Mouse (Mus musculus): Measurements from ENCODE around the gene Pfdn6. TPM values are rescaled to one million over a fixed set of nuclear protein-coding genes. Genes with fewer than 3 reads are reported as not detected.
A peak's percentile ranks its signal among the peaks of the same experiment; 100 is the strongest.
"Not testable (repeated sequence)": the region's sequence is repeated elsewhere in the genome, so short reads cannot be mapped to it uniquely, and the experiment has no call there.

The Pfdn6 gene
- polyA plus RNA-seq, 1 experiment from 2014 or later = 184 TPM

DNA sequence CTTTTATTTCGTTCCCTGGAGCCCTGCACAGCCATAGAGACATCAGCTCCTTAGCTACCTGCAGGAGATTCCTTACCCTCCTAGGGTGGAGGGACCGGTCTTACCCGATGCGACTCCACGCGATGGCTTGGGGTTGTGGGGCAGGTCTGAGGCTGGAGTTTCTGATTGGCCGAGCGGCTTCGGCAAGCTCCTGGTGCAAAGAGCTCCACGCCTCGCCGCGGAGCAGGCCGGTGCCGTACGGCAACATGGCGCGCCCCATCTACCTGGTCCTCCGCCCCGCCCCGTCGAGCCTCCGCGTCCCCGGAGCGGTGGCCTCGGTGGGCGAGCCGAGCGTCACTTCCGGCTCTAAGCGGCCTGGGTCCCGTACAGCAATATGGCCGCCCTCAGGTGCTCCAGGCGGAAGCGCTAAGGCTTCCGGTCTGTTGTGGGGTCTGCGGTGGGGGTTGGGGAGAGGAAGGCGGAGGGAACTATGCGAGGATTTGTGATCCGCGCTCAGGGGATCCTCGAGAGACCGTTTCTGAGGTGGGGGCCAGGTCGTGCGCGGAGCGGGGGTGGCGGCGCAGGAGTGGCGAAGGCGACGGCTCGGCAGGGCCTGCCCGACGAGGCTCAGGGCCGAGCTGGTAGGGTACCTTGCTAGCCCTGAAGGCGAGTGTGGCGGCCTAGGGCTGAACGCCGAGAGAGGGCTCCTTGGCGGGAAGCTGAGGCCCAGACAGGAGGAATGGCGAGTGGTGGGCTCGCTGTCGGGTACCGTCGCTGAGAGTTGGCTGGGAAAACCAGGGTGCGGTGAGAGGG is 30.9 kb downstream of the Pfdn6 start, which contains the start of gene Daxx:
Daxx (plus strand) TSS at position 338 of the 792 bp plus-strand sequence.
- H3K4me2 ChIP-seq (replicated peaks) = peak within 1 kb of the TSS; percentile 96
- H3K36me3 ChIP-seq = peaks cover 37% of the 10 kb centered on the region
- H3K27ac ChIP-seq = peak within 1 kb of the TSS; percentile 59
- H3K9me3 ChIP-seq = no peaks in the 10 kb centered on the region
- H3K27me3 ChIP-seq (replicated peaks) = no peaks in the 10 kb centered on the region
- under 1% methylated on average over 68 of the region's 68 CpGs for WGBS
- ATAC-seq (ENCODE audit: low FRiP score, low read depth) = peak; percentile 96
- peaks cover 22% of the 10 kb centered on the region for H3K4me1 ChIP-seq
- peak within 1 kb of the TSS; percentile 88 for H3K9ac ChIP-seq
- peak within 1 kb of the TSS; percentile 84 for H3K4me3 ChIP-seq

GRCm38 (mm10) chr17:33908331-33909076 is 31.6 kb downstream of the Pfdn6 start:
- ATAC-seq (ENCODE audit: low FRiP score, low read depth) = peak; percentile 60
- H3K9me3 ChIP-seq = no peaks in the 10 kb centered on the region
- peak overlapping the region; percentile 57 for H3K27ac ChIP-seq
- peaks cover 22% of the 10 kb centered on the region for H3K4me1 ChIP-seq
- peak overlapping the region; percentile 84 for H3K4me3 ChIP-seq
- WGBS = under 1% methylated on average over 43 of the region's 44 CpGs
- peaks cover 30% of the 10 kb centered on the region for H3K36me3 ChIP-seq
- peak overlapping the region; percentile 72 for H3K9ac ChIP-seq
- peak overlapping the region; percentile 96 for H3K4me2 ChIP-seq (replicated peaks)
- no peaks in the 10 kb centered on the region for H3K27me3 ChIP-seq (replicated peaks)

DNA sequence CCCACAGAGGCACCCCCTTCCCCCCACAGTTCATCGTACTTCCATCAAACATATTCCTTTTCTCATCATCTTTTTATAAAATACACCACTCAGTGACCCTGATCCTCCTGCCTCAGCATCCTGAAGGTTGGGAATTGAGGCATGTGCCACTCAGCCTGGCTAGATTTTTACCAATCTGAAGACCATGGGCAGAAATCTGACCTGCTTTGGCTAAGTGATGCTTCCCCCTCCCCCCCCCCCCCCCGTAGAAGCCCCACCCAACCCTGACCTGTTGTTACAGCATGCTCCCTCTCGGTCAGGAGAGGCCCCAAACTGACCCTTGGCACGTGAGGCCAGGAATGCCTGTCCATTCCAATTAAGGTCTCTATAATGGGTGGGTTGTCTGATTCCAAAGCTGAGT is 35.3 kb downstream of the Pfdn6 start, which contains the start of gene Platr17:
Platr17 (plus strand) TSS at position 301 of the 400 bp plus-strand sequence.
- peaks cover 13% of the 10 kb centered on the region for H3K4me1 ChIP-seq
- H3K36me3 ChIP-seq; H3K27ac ChIP-seq; H3K4me3 ChIP-seq; H3K27me3 ChIP-seq (replicated peaks); H3K4me2 ChIP-seq (replicated peaks); H3K9ac ChIP-seq; ATAC-seq (ENCODE audit: low FRiP score, low read depth); H3K9me3 ChIP-seq: not testable (repeated sequence)
- 23% methylated on average over 3 of the region's 4 CpGs for WGBS

DNA sequence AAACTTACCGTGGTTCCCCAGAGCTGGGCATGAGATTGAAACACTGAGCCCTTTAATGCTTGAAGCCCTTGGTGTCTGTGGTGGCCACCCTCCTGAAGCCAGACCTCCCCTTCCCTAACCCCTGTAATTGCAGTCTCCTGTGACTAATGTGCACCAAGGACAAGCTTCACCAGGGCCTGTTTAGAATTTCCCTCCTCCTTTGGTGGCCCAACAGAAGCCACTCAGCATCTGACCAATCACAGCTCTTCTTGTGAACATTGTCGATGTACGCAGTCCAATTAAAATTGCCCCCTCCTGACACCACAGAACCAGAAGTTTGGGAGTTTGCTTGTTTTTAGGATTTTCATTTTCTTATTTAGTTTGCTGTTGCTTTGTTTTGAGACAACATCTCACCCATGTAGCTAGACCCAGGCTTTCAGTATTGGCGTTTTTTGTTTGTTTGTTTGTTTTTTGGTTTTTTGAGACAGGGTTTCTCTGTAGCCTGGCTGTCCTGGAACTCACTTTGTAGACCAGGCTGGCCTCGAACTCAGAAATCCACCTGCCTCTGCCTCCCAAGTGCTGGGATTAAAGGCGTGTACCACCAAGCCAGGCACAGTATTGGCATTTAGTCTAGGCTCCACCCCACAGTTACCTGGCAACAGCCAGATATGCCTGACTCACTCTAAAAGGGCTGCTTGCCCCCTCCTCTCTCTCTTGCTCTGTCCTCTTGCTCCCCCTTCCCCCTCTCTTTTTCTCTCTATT is 36.1 kb downstream of the Pfdn6 start:
- WGBS = 67% methylated on average over 6 of the region's 6 CpGs
- H3K9me3 ChIP-seq; H3K36me3 ChIP-seq; H3K27ac ChIP-seq; H3K4me3 ChIP-seq; ATAC-seq (ENCODE audit: low FRiP score, low read depth); H3K27me3 ChIP-seq (replicated peaks); H3K4me2 ChIP-seq (replicated peaks); H3K9ac ChIP-seq: not testable (repeated sequence)
- peaks cover 11% of the 10 kb centered on the region for H3K4me1 ChIP-seq

DNA sequence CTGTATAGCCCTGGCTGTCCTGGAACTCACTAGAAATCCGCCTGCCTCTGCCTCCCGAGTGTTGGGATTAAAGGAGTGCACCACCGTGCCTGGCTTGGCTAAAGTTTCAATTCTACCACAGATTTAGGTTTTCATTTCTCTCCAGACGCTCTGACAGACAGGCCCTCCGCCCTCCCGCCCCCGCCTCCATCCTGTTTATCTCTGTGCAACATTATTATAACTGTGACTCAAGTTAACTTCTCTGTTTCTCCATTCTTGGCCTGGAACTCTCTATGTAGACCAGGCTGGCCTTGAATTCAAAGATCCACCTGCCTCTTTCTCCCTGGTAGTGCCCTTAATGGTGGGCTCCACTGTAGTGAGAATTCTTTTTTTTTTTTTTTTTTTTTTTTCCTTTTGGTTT is 37.7 kb downstream of the Pfdn6 start:
- Histone ChIP-seq H3K4me1 (no peaks in the 10 kb centered on the region), H3K27ac (no peak overlapping the region), H3K4me2 (replicated peaks) (no peak overlapping the region), H3K27me3 (replicated peaks) (no peaks in the 10 kb centered on the region), H3K9ac (no peak overlapping the region), H3K9me3 (no peaks in the 10 kb centered on the region), H3K36me3 (no peaks in the 10 kb centered on the region), H3K4me3 (no peak overlapping the region)
- 87% methylated on average over 7 of the region's 7 CpGs for WGBS
- no peak for ATAC-seq (ENCODE audit: low FRiP score, low read depth)

- no peaks in the 10 kb centered on the region for H3K27me3 ChIP-seq (replicated peaks)
- no peak overlapping the region for H3K27ac ChIP-seq
- H3K9ac ChIP-seq = no peak overlapping the region
- no peaks in the 10 kb centered on the region for H3K36me3 ChIP-seq
- no peak overlapping the region for H3K4me3 ChIP-seq
- WGBS = 46% methylated on average over 4 of the region's 4 CpGs
- no peak overlapping the region for H3K4me2 ChIP-seq (replicated peaks)
- no peak for ATAC-seq (ENCODE audit: low FRiP score, low read depth)
- H3K4me1 ChIP-seq = no peaks in the 10 kb centered on the region
- no peaks in the 10 kb centered on the region for H3K9me3 ChIP-seq
Observed at GRCm38 (mm10) chr17:33902079-33902478, 38.1 kb downstream of the Pfdn6 start.

GRCm38 (mm10) chr17:33901653-33902052 is 38.5 kb downstream of the Pfdn6 start:
- Histone ChIP-seq H3K4me1 (no peaks in the 10 kb centered on the region), H3K27ac (no peak overlapping the region), H3K27me3 (replicated peaks) (no peaks in the 10 kb centered on the region), H3K4me2 (replicated peaks) (no peak overlapping the region), H3K9ac (no peak overlapping the region), H3K36me3 (no peaks in the 10 kb centered on the region), H3K9me3 (no peaks in the 10 kb centered on the region), H3K4me3 (no peak overlapping the region)
- WGBS = 54% methylated on average over 4 of the region's 4 CpGs
- no peak for ATAC-seq (ENCODE audit: low FRiP score, low read depth)

DNA sequence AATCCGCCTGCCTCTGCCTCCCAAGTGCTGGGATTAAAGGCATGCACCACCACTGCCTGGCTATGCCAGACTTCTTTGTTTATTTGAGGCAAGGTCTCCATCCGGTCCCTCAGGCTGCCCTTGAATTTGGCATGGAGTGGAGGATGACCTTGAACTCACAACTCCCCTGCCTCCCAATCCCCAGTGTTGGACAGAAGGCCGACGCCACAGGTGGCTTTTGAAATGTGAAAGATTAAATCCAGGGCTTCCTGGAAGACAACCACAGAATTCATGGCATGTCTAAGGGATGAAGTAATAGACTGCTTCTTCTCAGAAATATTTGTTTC is 39.2 kb downstream of the Pfdn6 start:
- no peaks in the 10 kb centered on the region for H3K36me3 ChIP-seq
- H3K4me1 ChIP-seq = no peaks in the 10 kb centered on the region
- ATAC-seq (ENCODE audit: low FRiP score, low read depth) = no peak
- 90% methylated on average over 4 of the region's 4 CpGs for WGBS
- no peak overlapping the region for H3K4me2 ChIP-seq (replicated peaks)
- H3K4me3 ChIP-seq = no peak overlapping the region
- H3K27ac ChIP-seq = no peak overlapping the region
- H3K9ac ChIP-seq = no peak overlapping the region
- H3K27me3 ChIP-seq (replicated peaks) = no peaks in the 10 kb centered on the region
- H3K9me3 ChIP-seq = no peaks in the 10 kb centered on the region

DNA sequence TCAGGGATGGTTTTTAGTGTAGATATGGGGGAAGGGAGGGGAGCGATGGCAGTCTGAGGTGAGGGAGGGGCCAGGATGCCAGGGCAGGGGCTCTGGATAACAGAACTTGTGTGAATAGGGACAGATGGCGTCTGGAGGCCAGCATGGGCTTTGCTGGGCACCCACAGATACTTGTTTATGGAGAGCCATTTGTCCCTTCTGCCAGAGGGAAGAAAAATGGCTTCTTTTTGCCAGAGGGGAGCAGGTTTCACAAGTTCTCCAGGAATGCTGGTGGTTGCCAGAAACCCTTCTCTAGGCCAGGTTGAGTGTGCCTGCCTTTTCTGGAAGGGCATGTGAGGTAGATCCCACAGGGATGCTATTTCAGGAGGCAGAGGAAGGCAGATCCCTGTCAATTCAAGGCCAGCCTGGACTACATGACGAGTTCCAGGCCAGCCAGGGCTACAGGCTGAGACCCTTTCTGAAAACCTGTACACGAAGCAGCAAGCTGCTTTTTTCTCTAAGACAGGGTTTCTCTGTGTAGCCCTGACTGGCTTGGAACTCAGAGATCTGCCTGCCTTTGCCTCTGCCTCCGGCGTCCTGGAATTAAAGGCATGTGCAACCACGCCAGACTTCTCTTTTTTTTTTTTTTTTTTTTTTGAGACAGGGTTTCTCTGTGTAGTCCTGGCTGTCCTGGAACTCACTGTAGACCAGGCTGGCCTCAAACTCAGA is 39.7 kb downstream of the Pfdn6 start:
- no peak overlapping the region for H3K4me3 ChIP-seq
- no peak overlapping the region for H3K27ac ChIP-seq
- no peaks in the 10 kb centered on the region for H3K27me3 ChIP-seq (replicated peaks)
- whole genome bisulfite sequencing = 76% methylated on average over 7 of the region's 7 CpGs
- H3K4me1 ChIP-seq = no peaks in the 10 kb centered on the region
- no peaks in the 10 kb centered on the region for H3K36me3 ChIP-seq
- ATAC-seq (ENCODE audit: low FRiP score, low read depth) = no peak
- no peak overlapping the region for H3K4me2 ChIP-seq (replicated peaks)
- no peak overlapping the region for H3K9ac ChIP-seq
- H3K9me3 ChIP-seq = no peaks in the 10 kb centered on the region

GRCm38 (mm10) chr17:33899642-33900041 is 40.5 kb downstream of the Pfdn6 start:
- Histone ChIP-seq H3K9ac (no peak overlapping the region), H3K27ac (no peak overlapping the region), H3K4me1 (no peaks in the 10 kb centered on the region), H3K27me3 (replicated peaks) (no peaks in the 10 kb centered on the region), H3K4me3 (no peak overlapping the region), H3K36me3 (no peaks in the 10 kb centered on the region), H3K4me2 (replicated peaks) (no peak overlapping the region), H3K9me3 (no peaks in the 10 kb centered on the region)
- ATAC-seq (ENCODE audit: low FRiP score, low read depth) = no peak
- 88% methylated on average over 4 of the region's 4 CpGs for WGBS

DNA sequence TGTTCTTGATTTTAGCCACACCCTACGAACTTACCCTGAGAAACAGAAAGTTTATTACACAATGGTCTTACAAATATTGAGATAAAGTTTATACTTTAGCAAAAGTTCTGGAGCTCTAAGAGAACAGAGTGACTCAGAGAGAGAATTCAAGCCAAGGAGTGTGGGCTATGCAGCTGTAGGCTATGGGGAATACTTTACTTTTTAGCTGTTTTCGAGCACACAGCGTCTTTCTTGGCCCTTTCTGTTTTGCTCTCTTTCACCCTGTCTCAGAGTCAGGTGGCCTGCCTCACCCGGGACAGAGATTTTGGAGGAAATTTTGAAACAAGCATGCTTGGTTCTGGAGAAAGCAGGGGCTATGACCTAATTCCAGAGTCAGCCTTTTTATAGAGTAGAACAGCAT is 42.0 kb downstream of the Pfdn6 start:
- ATAC-seq (ENCODE audit: low FRiP score, low read depth); H3K27ac ChIP-seq; H3K4me2 ChIP-seq (replicated peaks); H3K9ac ChIP-seq; H3K4me1 ChIP-seq; H3K27me3 ChIP-seq (replicated peaks); H3K9me3 ChIP-seq; H3K36me3 ChIP-seq; H3K4me3 ChIP-seq: not testable (repeated sequence)
- 91% methylated on average over 4 of the region's 4 CpGs for WGBS

Data from neural tube, embryonic 12.5 days (tissue).